Mouse (Mus musculus) thymus, adult 2 months (tissue): ENCODE measurements around the gene Fmo6.

Experiments
- CTCF ChIP-seq: fragments of 200-500 bp; IDR thresholded peaks from 2 replicates; pipeline ENCODE4 v1.5.1; 2012; ENCODE audit warnings: mild to moderate bottlenecking, control low read depth, low read length, moderate library complexity, borderline replicate concordance; ENCODE audit not compliant: control insufficient read depth, poor library complexity, insufficient read depth; ENCODE audit errors: extremely low read depth
- POLR2A ChIP-seq: fragments of 200-500 bp; IDR thresholded peaks from 2 replicates; pipeline ENCODE4 v1.6.1; 2012; ENCODE audit warnings: mild to moderate bottlenecking, low read length, control low read depth, moderate library complexity; ENCODE audit not compliant: control insufficient read depth, poor library complexity, insufficient read depth; ENCODE audit errors: extremely low read depth

- no peak for TF ChIP-seq CTCF
- TF ChIP-seq POLR2A, result no peak
These were observed 25.2 kb downstream of the Fmo6 start for GRCm38 (mm10) chr1:162912085-162912484.
